Mouse (Mus musculus) testis, adult 2 months (tissue): ENCODE results near the gene Pgghg. TPM values are rescaled to one million over a fixed set of nuclear protein-coding genes. Genes with fewer than 3 reads are reported as not detected.

Experiments
- H3K27ac ChIP-seq: fragments of 200-500 bp; 2 replicates; pipeline ENCODE4 v1.5.1; 2012; ENCODE audit warnings: low read depth, low read length; ENCODE audit not compliant: control insufficient read depth, insufficient read depth
- H3K27me3 ChIP-seq: fragments of 200-500 bp; 2 replicates; pipeline ENCODE4 v1.6.1; 2012; ENCODE audit warnings: mild to moderate bottlenecking, low read length, moderate library complexity; ENCODE audit not compliant: control insufficient read depth, insufficient read depth
- H3K36me3 ChIP-seq: fragments of 200-500 bp; 2 replicates; pipeline ENCODE4 v1.6.1; 2012; ENCODE audit warnings: mild to moderate bottlenecking, low read length; ENCODE audit not compliant: control insufficient read depth, insufficient read depth
- H3K4me1 ChIP-seq: fragments of 200-500 bp; 2 replicates; pipeline ENCODE4 v1.6.1; 2012; ENCODE audit warnings: low read length; ENCODE audit not compliant: control insufficient read depth, insufficient read depth
- H3K4me3 ChIP-seq: fragments of 200-500 bp; 2 replicates; pipeline ENCODE4 v1.5.1; 2012; ENCODE audit warnings: low read depth, mild to moderate bottlenecking, low read length, moderate library complexity, mixed read lengths; ENCODE audit not compliant: control insufficient read depth
- CTCF ChIP-seq: fragments of 200-500 bp; IDR thresholded peaks from 2 replicates; pipeline ENCODE4 v1.5.1; 2012; ENCODE audit warnings: low read depth, mild to moderate bottlenecking, inconsistent platforms, low read length, moderate library complexity; ENCODE audit not compliant: control insufficient read depth, insufficient read depth, insufficient replicate concordance
- POLR2A ChIP-seq: fragments of 200-500 bp; IDR thresholded peaks from 2 replicates; pipeline ENCODE4 v1.6.1; 2012; ENCODE audit warnings: low read depth, mild to moderate bottlenecking, inconsistent platforms, low read length, moderate library complexity; ENCODE audit not compliant: control insufficient read depth
- polyA plus RNA-seq: library from polyadenylated mRNA; depleted of rRNA; stranded (reverse); fragments of >200 nt; gene quantifications from 2 replicates; pipeline ENCODE4 v1.2.3, GENCODE M21; 2012

The Pgghg gene
- polyA plus RNA-seq, 1 experiment, result 2.0 TPM

- no peak overlapping the region for H3K4me3 ChIP-seq
- H3K4me1 ChIP-seq, result peaks cover 3% of the 10 kb centered on the region; the same call in 1 of the 2 replicates
- TF ChIP-seq POLR2A, result no peak
- no peak for TF ChIP-seq CTCF
- no peaks in the 10 kb centered on the region for H3K27me3 ChIP-seq
- no peak overlapping the region for H3K27ac ChIP-seq
- no peaks in the 10 kb centered on the region for H3K36me3 ChIP-seq
These were observed 10.6 kb downstream of the Pgghg start for GRCm38 (mm10) chr7:140951765-140952164.

- Histone ChIP-seq H3K27ac (no peak overlapping the region), H3K4me3 (no peak overlapping the region), H3K36me3 (no peaks in the 10 kb centered on the region), H3K4me1 (peaks cover 3% of the 10 kb centered on the region; the same call in 1 of the 2 replicates), H3K27me3 (no peaks in the 10 kb centered on the region)
- no peak for TF ChIP-seq CTCF
- TF ChIP-seq POLR2A, result no peak
These were observed 11.2 kb downstream of the Pgghg start for GRCm38 (mm10) chr7:140952441-140952840.

GRCm38 (mm10) chr7:140953133-140953532 is 11.9 kb downstream of the Pgghg start:
- H3K4me1 ChIP-seq, result peaks cover 3% of the 10 kb centered on the region; the same call in 1 of the 2 replicates

GRCm38 (mm10) chr7:140953800-140954732 is 12.9 kb downstream of the Pgghg start:
- H3K27me3 ChIP-seq, result no peaks in the 10 kb centered on the region
- no peak for TF ChIP-seq POLR2A
- TF ChIP-seq CTCF, result no peak
- no peaks in the 10 kb centered on the region for H3K36me3 ChIP-seq
- peak overlapping the region; percentile 20; the same call in 1 of the 2 replicates for H3K4me3 ChIP-seq
- no peaks in the 10 kb centered on the region; the same call in 1 of the 2 replicates for H3K4me1 ChIP-seq
- no peak overlapping the region for H3K27ac ChIP-seq

More at GRCm38 (mm10) chr7:140953133-140953532, 11.9 kb downstream of the Pgghg start:
- Histone ChIP-seq H3K27ac (no peak overlapping the region), H3K27me3 (no peaks in the 10 kb centered on the region), H3K36me3 (no peaks in the 10 kb centered on the region), H3K4me3 (no peak overlapping the region)
- no peak for TF ChIP-seq POLR2A
- no peak for TF ChIP-seq CTCF

- H3K36me3 ChIP-seq, result no peaks in the 10 kb centered on the region
- peak overlapping the region; percentile 70 for H3K4me3 ChIP-seq
- H3K4me1 ChIP-seq, result no peaks in the 10 kb centered on the region; the same call in 1 of the 2 replicates
- H3K27me3 ChIP-seq, result no peaks in the 10 kb centered on the region
- no peak overlapping the region for H3K27ac ChIP-seq
- TF ChIP-seq POLR2A, result no peak
- TF ChIP-seq CTCF, result no peak
These were observed 13.5 kb downstream of the Pgghg start for GRCm38 (mm10) chr7:140954733-140955071.

GRCm38 (mm10) chr7:140955342-140955741 is 14.2 kb downstream of the Pgghg start:
- Histone ChIP-seq H3K4me1 (no peaks in the 10 kb centered on the region; the same call in 1 of the 2 replicates), H3K4me3 (peak overlapping the region; percentile 70), H3K27ac (peak overlapping the region; percentile 59), H3K36me3 (no peaks in the 10 kb centered on the region), H3K27me3 (no peaks in the 10 kb centered on the region)
- no peak for TF ChIP-seq CTCF

- Histone ChIP-seq H3K36me3 (no peaks in the 10 kb centered on the region), H3K27me3 (no peaks in the 10 kb centered on the region), H3K4me1 (no peaks in the 10 kb centered on the region; the same call in 1 of the 2 replicates), H3K4me3 (peak within 1 kb of the TSS; percentile 70), H3K27ac (peak within 1 kb of the TSS; percentile 87)
- no peak for TF ChIP-seq CTCF
- no peak for TF ChIP-seq POLR2A
These were observed 14.8 kb downstream of the Pgghg start, which contains the start of the genes Gm45717 and Ifitm2 for GRCm38 (mm10) chr7:140955758-140956555. Gene Gm45717, minus strand, starts transcription at chr7:140955937. Gene Ifitm2, minus strand, starts transcription at chr7:140955987.
